Mouse (Mus musculus): ENCODE results near the gene Psmd9.
A peak's percentile ranks its signal among the peaks of the same experiment; 100 is the strongest.
"Not testable (repeated sequence)": the region's sequence is repeated elsewhere in the genome, so short reads cannot be mapped to it uniquely, and the experiment has no call there.

Gene Psmd9

GRCm38 (mm10) chr5:123195500-123196000 is 26.3 kb downstream of the Psmd9 start:
- no peak for DNase-seq

GRCm38 (mm10) chr5:123196746-123197145 is 27.5 kb downstream of the Psmd9 start:
- no peak for DNase-seq

- no peak for DNase-seq
These were observed 29.3 kb downstream of the Psmd9 start for GRCm38 (mm10) chr5:123198523-123198922.

GRCm38 (mm10) chr5:123200816-123201522 is 31.8 kb downstream of the Psmd9 start:
- not testable (repeated sequence) for DNase-seq

- no peak for DNase-seq
These were observed 32.3 kb downstream of the Psmd9 start for GRCm38 (mm10) chr5:123201523-123201892.

GRCm38 (mm10) chr5:123201987-123202386 is 32.8 kb downstream of the Psmd9 start:
- no peak for DNase-seq

GRCm38 (mm10) chr5:123202771-123203170 is 33.6 kb downstream of the Psmd9 start:
- DNase-seq = not testable (repeated sequence)

- not testable (repeated sequence) for DNase-seq
These were observed 34.4 kb downstream of the Psmd9 start for GRCm38 (mm10) chr5:123203591-123203990.

GRCm38 (mm10) chr5:123222346-123223050 is 53.3 kb downstream of the Psmd9 start:
- DNase-seq = not testable (repeated sequence)

GRCm38 (mm10) chr5:123223051-123223410 is 53.8 kb downstream of the Psmd9 start:
- DNase-seq = peak; percentile 21

GRCm38 (mm10) chr5:123223861-123224260 is 54.6 kb downstream of the Psmd9 start:
- DNase-seq = not testable (repeated sequence)

GRCm38 (mm10) chr5:123226851-123227250 is 57.6 kb downstream of the Psmd9 start:
- no peak for DNase-seq

GRCm38 (mm10) chr5:123227762-123228523 is 58.7 kb downstream of the Psmd9 start:
- peak; percentile 98 for DNase-seq

GRCm38 (mm10) chr5:123228524-123228922 is 59.3 kb downstream of the Psmd9 start:
- DNase-seq = no peak

- DNase-seq = no peak
These were observed 60.1 kb downstream of the Psmd9 start for GRCm38 (mm10) chr5:123229296-123229695.

- DNase-seq = no peak
These were observed 63.0 kb downstream of the Psmd9 start for GRCm38 (mm10) chr5:123232180-123232579.

- DNase-seq = peak; percentile 59
These were observed 66.5 kb downstream of the Psmd9 start for GRCm38 (mm10) chr5:123235731-123236130.

- no peak for DNase-seq
These were observed 67.2 kb downstream of the Psmd9 start for GRCm38 (mm10) chr5:123236426-123236825.

- peak; percentile 37 for DNase-seq
These were observed 70.3 kb downstream of the Psmd9 start for GRCm38 (mm10) chr5:123239501-123239900.

GRCm38 (mm10) chr5:123245518-123245917 is 76.3 kb downstream of the Psmd9 start:
- DNase-seq = peak; percentile 45

GRCm38 (mm10) chr5:123251390-123251789 is 82.2 kb downstream of the Psmd9 start:
- no peak for DNase-seq

GRCm38 (mm10) chr5:123251834-123252233 is 82.6 kb downstream of the Psmd9 start, which contains the start of gene Wdr66:
Gene Wdr66 (plus strand): TSS chr5:123252102.
- peak; percentile 87 for DNase-seq
